Mouse (Mus musculus) embryonic fibroblast, embryonic 13.5 days (primary cell): ENCODE measurements around the gene Lgi1.

Experiments used
- CTCF ChIP-seq: IDR thresholded peaks from 2 replicates; pipeline ENCODE4 v1.5.1; 2011; ENCODE audit warnings: mild to moderate bottlenecking, control low read depth, low read length, moderate library complexity, borderline replicate concordance; ENCODE audit not compliant: insufficient read depth
- POLR2A ChIP-seq: IDR thresholded peaks from 2 replicates; pipeline ENCODE4 v1.6.1; 2011; ENCODE audit warnings: low read depth, mild to moderate bottlenecking, control low read depth, low read length, moderate library complexity

DNA sequence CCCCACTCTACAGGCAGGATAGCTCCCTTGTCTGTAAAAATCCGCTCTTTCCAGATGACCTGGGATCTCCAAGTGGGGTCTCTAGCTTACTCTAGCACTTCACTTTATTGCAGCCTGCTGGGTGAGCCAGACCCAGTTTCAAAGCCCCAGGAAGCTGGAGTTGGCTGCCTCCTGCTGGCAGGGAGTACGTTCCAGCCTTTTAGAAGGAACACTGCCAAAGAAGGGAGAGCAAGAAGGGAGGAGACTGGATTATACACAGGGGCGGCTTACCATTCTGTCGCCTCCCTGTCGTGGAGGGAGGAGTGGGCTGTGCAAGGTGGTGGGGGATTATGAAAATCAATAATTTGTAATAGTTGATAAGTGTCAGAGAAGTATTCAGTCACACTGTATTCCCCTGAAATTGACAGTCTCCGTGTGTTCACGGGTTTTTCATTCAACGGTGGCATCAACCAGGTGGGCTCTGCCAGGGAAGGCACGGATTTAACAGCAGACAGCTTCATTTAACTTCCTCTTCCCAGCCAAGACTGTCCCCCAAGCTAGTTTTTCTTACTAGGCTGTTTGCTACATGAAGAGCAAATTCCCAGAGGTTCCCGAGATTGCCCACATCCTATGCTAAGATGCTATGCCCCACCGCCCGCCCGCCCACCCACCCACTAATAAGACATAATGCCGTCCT, 369 bp upstream of the Lgi1 start:
- TF ChIP-seq CTCF: no peak
- TF ChIP-seq POLR2A: no peak
